Mouse (Mus musculus): ENCODE data around the gene Pced1b. TPM values are rescaled to one million over a fixed set of nuclear protein-coding genes. Genes with fewer than 3 reads are reported as not detected.

Pced1b gene
- total and polyA plus RNA-seq, 2 experiments: 0.92 to 5.6 TPM

DNA sequence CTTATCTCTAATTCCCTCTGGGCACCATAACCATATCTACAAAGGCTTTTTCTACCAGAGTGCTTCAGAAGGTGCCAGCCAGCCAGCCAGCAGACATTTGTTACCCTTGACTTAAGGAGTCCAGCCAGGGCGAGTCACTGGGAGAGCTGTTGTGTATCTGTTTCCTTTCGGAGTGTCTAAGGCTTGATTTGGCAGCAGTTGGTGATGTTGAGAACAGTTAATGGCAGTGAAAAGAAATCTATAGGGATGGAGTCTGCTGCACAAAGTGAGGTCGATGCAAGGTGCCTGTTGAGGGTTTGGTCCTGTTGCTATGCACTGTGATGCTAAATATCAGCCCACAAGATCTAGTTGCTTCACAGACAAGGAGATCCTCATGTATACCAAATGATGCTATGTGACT is 178.1 kb downstream of the Pced1b start:
- WGBS: 94% methylated on average over 3 of the region's 3 CpGs
- H3K79me2 ChIP-seq (ENCODE audit: control insufficient read depth, insufficient read depth, low read length): no peaks in the 10 kb centered on the region
- TF ChIP-seq POLR2A (IDR thresholded peaks at IDR 0.05; ENCODE audit: extremely low read depth, insufficient read depth, low read length) (no peak), CTCF (IDR thresholded peaks at IDR 0.05; ENCODE audit: low read depth, low read length) (no peak)
- H3K4me1 ChIP-seq (ENCODE audit: control insufficient read depth, insufficient read depth, low read length): no peaks in the 10 kb centered on the region
- no peak for DNase-seq (ENCODE audit: extremely low read depth, low read depth, low spot score)
- H3K27ac ChIP-seq (replicated peaks; ENCODE audit: insufficient read depth, low read depth, low read length): no peak overlapping the region
- H3K36me3 ChIP-seq (ENCODE audit: control insufficient read depth, insufficient read depth, low read length): no peaks in the 10 kb centered on the region
- H3K27me3 ChIP-seq (ENCODE audit: control insufficient read depth, insufficient read depth, low read length): no peaks in the 10 kb centered on the region
- H3K9ac ChIP-seq (ENCODE audit: low read depth, low read length): no peak overlapping the region
- no peak overlapping the region for H3K4me3 ChIP-seq (ENCODE audit: insufficient read depth, low read depth, low read length)

DNA sequence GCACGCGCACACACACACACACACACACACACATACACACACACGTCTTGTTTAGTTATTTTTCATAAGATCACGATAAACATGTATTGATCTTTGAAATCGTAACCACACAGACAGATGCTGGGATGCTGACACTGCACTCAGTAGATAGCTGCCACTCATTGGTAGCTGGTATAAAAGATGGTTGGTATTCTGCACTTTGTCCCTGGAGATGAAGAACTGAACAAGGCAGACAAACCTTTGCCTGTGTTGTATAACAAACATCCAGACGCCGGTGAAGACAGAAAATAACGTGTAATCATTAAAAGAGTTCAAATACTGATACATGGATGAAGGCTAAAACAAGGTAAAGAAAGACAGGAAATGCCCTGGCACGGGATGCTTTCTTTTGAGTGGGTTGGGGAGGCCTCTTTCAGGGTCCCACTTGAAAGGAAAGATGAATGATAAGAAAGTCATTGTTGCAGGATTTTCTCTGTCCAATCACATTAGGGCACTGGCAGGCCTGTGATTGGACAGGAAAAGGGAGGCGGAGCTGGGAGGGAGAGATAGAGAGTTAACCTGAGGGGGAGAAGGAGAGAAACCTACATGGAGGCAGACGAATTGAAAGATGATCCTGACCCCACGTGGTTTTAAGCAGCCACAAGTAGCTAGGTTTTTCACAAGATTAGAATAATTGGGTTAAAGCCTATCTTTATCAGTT is 182.4 kb downstream of the Pced1b start:
- WGBS: 76% methylated on average over 12 of the region's 12 CpGs
- no peak overlapping the region for H3K27ac ChIP-seq (replicated peaks; ENCODE audit: insufficient read depth, low read depth, low read length)
- no peaks in the 10 kb centered on the region for H3K36me3 ChIP-seq (ENCODE audit: control insufficient read depth, insufficient read depth, low read length)
- TF ChIP-seq CTCF (IDR thresholded peaks at IDR 0.05; ENCODE audit: low read depth, low read length) (no peak), POLR2A (IDR thresholded peaks at IDR 0.05; ENCODE audit: extremely low read depth, insufficient read depth, low read length) (no peak)
- H3K4me1 ChIP-seq (ENCODE audit: control insufficient read depth, insufficient read depth, low read length): no peaks in the 10 kb centered on the region
- H3K27me3 ChIP-seq (ENCODE audit: control insufficient read depth, insufficient read depth, low read length): no peaks in the 10 kb centered on the region
- H3K79me2 ChIP-seq (ENCODE audit: control insufficient read depth, insufficient read depth, low read length): no peaks in the 10 kb centered on the region
- H3K4me3 ChIP-seq (ENCODE audit: insufficient read depth, low read depth, low read length): no peak overlapping the region
- no peak for DNase-seq (ENCODE audit: extremely low read depth, low read depth, low spot score)
- H3K9ac ChIP-seq (ENCODE audit: low read depth, low read length): no peak overlapping the region

DNA sequence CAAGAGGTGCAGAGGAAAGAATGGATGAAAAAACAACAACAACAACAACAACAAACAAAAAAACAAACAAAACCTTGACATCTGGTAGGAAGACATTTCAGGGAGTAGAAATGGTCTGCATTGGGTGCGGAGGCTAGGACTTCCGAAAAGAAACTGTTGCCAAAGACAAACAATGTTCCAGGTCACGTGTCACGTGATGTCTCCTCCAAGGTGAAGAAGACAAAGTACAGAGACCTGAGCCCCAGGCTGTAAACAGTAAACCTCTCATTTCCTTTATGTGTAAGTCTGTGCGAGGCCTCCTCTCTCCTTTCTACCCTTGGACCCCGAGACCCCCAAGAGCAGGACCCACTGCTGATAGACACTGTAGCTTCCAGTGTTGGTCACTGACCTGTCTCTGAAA is 184.6 kb downstream of the Pced1b start:
- no peak overlapping the region for H3K27ac ChIP-seq (replicated peaks; ENCODE audit: insufficient read depth, low read depth, low read length)
- no peak overlapping the region for H3K9ac ChIP-seq (ENCODE audit: low read depth, low read length)
- no peak for DNase-seq (ENCODE audit: extremely low read depth, low read depth, low spot score)
- WGBS: 89% methylated on average over 6 of the region's 6 CpGs
- H3K79me2 ChIP-seq (ENCODE audit: control insufficient read depth, insufficient read depth, low read length): no peaks in the 10 kb centered on the region
- no peak for TF ChIP-seq CTCF (IDR thresholded peaks at IDR 0.05; ENCODE audit: low read depth, low read length)
- TF ChIP-seq POLR2A (IDR thresholded peaks at IDR 0.05; ENCODE audit: extremely low read depth, insufficient read depth, low read length): no peak
- H3K4me3 ChIP-seq (ENCODE audit: insufficient read depth, low read depth, low read length): no peak overlapping the region
- no peaks in the 10 kb centered on the region for H3K27me3 ChIP-seq (ENCODE audit: control insufficient read depth, insufficient read depth, low read length)
- H3K4me1 ChIP-seq (ENCODE audit: control insufficient read depth, insufficient read depth, low read length): no peaks in the 10 kb centered on the region
- no peaks in the 10 kb centered on the region for H3K36me3 ChIP-seq (ENCODE audit: control insufficient read depth, insufficient read depth, low read length)

DNA sequence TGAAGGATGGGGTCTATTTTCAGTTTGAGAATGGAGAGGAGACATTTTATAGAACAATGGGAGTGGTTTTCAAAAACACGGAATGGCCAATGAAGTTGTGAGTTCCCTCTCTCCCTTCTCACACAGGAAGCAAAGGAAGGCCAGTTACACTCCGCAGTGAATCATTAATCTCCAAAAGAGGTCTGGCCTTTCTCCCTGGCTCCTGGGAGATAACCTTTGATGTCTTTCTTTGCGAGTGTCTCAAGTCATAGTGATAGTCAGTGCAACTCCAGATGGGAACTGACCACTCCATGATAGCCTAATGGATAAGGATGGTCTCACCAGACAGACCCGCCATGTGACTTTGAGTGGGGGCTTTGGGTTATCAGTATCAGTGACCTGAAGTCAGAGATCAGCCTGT is 185.3 kb downstream of the Pced1b start:
- no peak overlapping the region for H3K9ac ChIP-seq (ENCODE audit: low read depth, low read length)
- H3K4me3 ChIP-seq (ENCODE audit: insufficient read depth, low read depth, low read length): no peak overlapping the region
- no peaks in the 10 kb centered on the region for H3K4me1 ChIP-seq (ENCODE audit: control insufficient read depth, insufficient read depth, low read length)
- DNase-seq (ENCODE audit: extremely low read depth, low read depth, low spot score): no peak
- no peaks in the 10 kb centered on the region for H3K79me2 ChIP-seq (ENCODE audit: control insufficient read depth, insufficient read depth, low read length)
- TF ChIP-seq POLR2A (IDR thresholded peaks at IDR 0.05; ENCODE audit: extremely low read depth, insufficient read depth, low read length) (no peak), CTCF (IDR thresholded peaks at IDR 0.05; ENCODE audit: low read depth, low read length) (no peak)
- WGBS: 34% methylated on average over 4 of the region's 4 CpGs
- no peaks in the 10 kb centered on the region for H3K36me3 ChIP-seq (ENCODE audit: control insufficient read depth, insufficient read depth, low read length)
- H3K27me3 ChIP-seq (ENCODE audit: control insufficient read depth, insufficient read depth, low read length): no peaks in the 10 kb centered on the region
- H3K27ac ChIP-seq (replicated peaks; ENCODE audit: insufficient read depth, low read depth, low read length): no peak overlapping the region

Other genes starting within 250 kb of the Pced1b start
- 1,197 and 1,621 TPM in 2 replicates for gene Slc38a4, start 191.2 kb upstream of the Pced1b start, total RNA-seq (2014; rRNA removed)
- gene Slc38a4, start 191.2 kb upstream of the Pced1b start, polyA plus RNA-seq (2012; rRNA removed): 659 and 663 TPM in 2 replicates
- 6.5 and 7.0 TPM in 2 replicates for gene Amigo2, start 180 bp downstream of the Pced1b start, total RNA-seq (2014; rRNA removed)
- 0.76 and 1.4 TPM in 2 replicates for gene Amigo2, start 180 bp downstream of the Pced1b start, polyA plus RNA-seq (2012; rRNA removed)